In genomic region chr16:40399531-40399930, GRCm38 (mm10) we compare ENCODE assay signal across 23 mouse cellular contexts.
"Had no signal": no experiment of that assay in that cellular context is flagged by ENCODE, and none has a peak within 500 bp of the region (broad histone marks: within the 10 kb centered on the region; RNA-seq: fewer than 3 reads in every experiment).

No protein-coding gene starts in this region.

- H3K27me3 ChIP-seq: kidney, embryonic 15.5 days; limb, embryonic 13.5 days; liver, embryonic 13.5 days; midbrain, embryonic 12.5 days; neural tube, embryonic 13.5 days had no signal

- H3K36me3 ChIP-seq: kidney, embryonic 15.5 days; limb, embryonic 10.5 days; limb, embryonic 13.5 days; liver, embryonic 13.5 days; midbrain, embryonic 12.5 days; neural tube, embryonic 13.5 days had no signal

- DNase-seq: kidney, adult 8-10 months; kidney, postnatal 14 days; layer of hippocampus, adult 9-11 months; liver; liver, embryonic 13.5 days; lung, embryonic 14.5 days; retina, postnatal 1 day; right cerebral cortex, postnatal 25 days; spleen, adult 18-20 months; thymus, adult 2 months; thymus, postnatal 14 days; thymus, postnatal 4 days had no signal

- ATAC-seq: inflammation-experienced regulatory T-cells, adult 6 months; lung, postnatal 0 days; midbrain, embryonic 16.5 days had no signal

- H3K9me3 ChIP-seq: kidney, embryonic 15.5 days; limb, embryonic 10.5 days; limb, embryonic 13.5 days; liver, embryonic 13.5 days; midbrain, embryonic 12.5 days; neural tube, embryonic 13.5 days had no signal

- H3K4me2 ChIP-seq: kidney, embryonic 15.5 days; limb, embryonic 13.5 days; liver, embryonic 13.5 days; lung, embryonic 14.5 days; midbrain, embryonic 12.5 days; neural tube, embryonic 13.5 days had no signal

- H3K4me3 ChIP-seq: kidney, embryonic 15.5 days; layer of hippocampus, adult 2 months; limb, embryonic 10.5 days; limb, embryonic 13.5 days; liver, embryonic 13.5 days; midbrain, embryonic 12.5 days; myocyte; neural tube, embryonic 13.5 days had no signal

- H3K9ac ChIP-seq: kidney, embryonic 15.5 days; limb, embryonic 13.5 days; liver, embryonic 13.5 days; lung, embryonic 14.5 days; midbrain, embryonic 12.5 days; neural tube, embryonic 13.5 days had no signal

- H3K4me1 ChIP-seq: kidney, embryonic 15.5 days; limb, embryonic 10.5 days; limb, embryonic 13.5 days; liver, embryonic 13.5 days; midbrain, embryonic 12.5 days; neural tube, embryonic 13.5 days had no signal

- H3K27ac ChIP-seq: kidney, embryonic 15.5 days; layer of hippocampus, adult 2 months; limb, embryonic 10.5 days; limb, embryonic 13.5 days; liver, embryonic 13.5 days; macrophage; midbrain, embryonic 12.5 days; neural tube, embryonic 13.5 days had no signal
